Mouse (Mus musculus) kidney, postnatal 25 days (tissue): ENCODE measurements at regions not wholly inside any gene's neighbourhood (a gene's known extent, or its start where the extent isn't known, plus 50 kb on each side); places are given as distances from the start of the nearest gene placed in this dataset.
A peak's percentile ranks its signal among the peaks of the same experiment; 100 is the strongest.

Source experiments
- DNase-seq, 2 experiments: peaks; one replicate each; pipeline ENCODE4 v3.0.0; 2021; ENCODE audit warnings: mixed read lengths in 2 of 2

GRCm38 (mm10) chr9:61186541-61187420, 185.4 kb upstream of the Tle3 start:
- DNase-seq, result no peak

GRCm38 (mm10) chr9:61187713-61188399, 184.3 kb upstream of the Tle3 start:
- DNase-seq, result no peak

- DNase-seq, result no peak
These were observed 182.9 kb upstream of the Tle3 start for GRCm38 (mm10) chr9:61189295-61189694.

- DNase-seq, result no peak
These were observed 173.0 kb upstream of the Tle3 start for GRCm38 (mm10) chr9:61199077-61199753.

GRCm38 (mm10) chr9:61199891-61200290, 172.3 kb upstream of the Tle3 start:
- no peak for DNase-seq

GRCm38 (mm10) chr9:61200295-61200955, 171.7 kb upstream of the Tle3 start:
- DNase-seq, result no peak

GRCm38 (mm10) chr9:61205049-61205448, 167.1 kb upstream of the Tle3 start:
- DNase-seq, result no peak

- no peak for DNase-seq
These were observed 165.3 kb upstream of the Tle3 start for GRCm38 (mm10) chr9:61206725-61207365.

- no peak for DNase-seq
These were observed 164.6 kb upstream of the Tle3 start for GRCm38 (mm10) chr9:61207423-61208150.

GRCm38 (mm10) chr9:61211627-61212026, 160.5 kb upstream of the Tle3 start:
- no peak for DNase-seq

- peak; percentile 49 to 50 for DNase-seq
These were observed 157.2 kb upstream of the Tle3 start for GRCm38 (mm10) chr9:61214943-61215342.

- DNase-seq, result peak; percentile 11 to 63
These were observed 156.0 kb upstream of the Tle3 start for GRCm38 (mm10) chr9:61216012-61216770.

GRCm38 (mm10) chr9:61220017-61220416, 152.1 kb upstream of the Tle3 start:
- DNase-seq, result no peak

- DNase-seq, result peak in 1 of 2 experiments; percentile 44
These were observed 149.8 kb upstream of the Tle3 start for GRCm38 (mm10) chr9:61222212-61223003.

GRCm38 (mm10) chr9:61225020-61225652, 147.0 kb upstream of the Tle3 start:
- no peak for DNase-seq

GRCm38 (mm10) chr9:61225882-61226281, 146.3 kb upstream of the Tle3 start:
- no peak for DNase-seq

GRCm38 (mm10) chr9:61226596-61227384, 145.4 kb upstream of the Tle3 start:
- no peak for DNase-seq

GRCm38 (mm10) chr9:61227492-61228229, 144.5 kb upstream of the Tle3 start:
- no peak for DNase-seq
